Mouse (Mus musculus) olfactory bulb, adult 2 months (tissue): ENCODE data around the gene Tenm4.

Experiments used
- CTCF ChIP-seq: fragments of 200-500 bp; IDR thresholded peaks from 2 replicates; pipeline ENCODE4 v1.5.1; 2012; ENCODE audit warnings: low read depth, mild to moderate bottlenecking, low read length, moderate library complexity; ENCODE audit not compliant: insufficient read depth
- POLR2A ChIP-seq: fragments of 200-500 bp; IDR thresholded peaks from 2 replicates; pipeline ENCODE4 v1.6.1; 2012; ENCODE audit warnings: mild to moderate bottlenecking, low read depth, low read length, moderate library complexity; ENCODE audit not compliant: insufficient read depth

- TF ChIP-seq CTCF, result no peak
- no peak for TF ChIP-seq POLR2A
Observed at GRCm38 (mm10) chr7:96709891-96710290, 538.8 kb downstream of the Tenm4 start.
